Mouse (Mus musculus) lung, embryonic 14.5 days (tissue): ENCODE measurements around the gene Edem3. TPM values are rescaled to one million over a fixed set of nuclear protein-coding genes. Genes with fewer than 3 reads are reported as not detected.

Experiments used
- ATAC-seq: fragments of 200-750 bp; cut with Nextera tagmentation; 2 replicates; pipeline ENCODE4 v1.8.0; 2017; ENCODE audit warnings: mild to moderate bottlenecking, moderate TSS enrichment, moderate library complexity; ENCODE audit not compliant: insufficient read depth
- DNase-seq: peaks from one replicate; pipeline ENCODE4 v3.0.0-alpha.2; 2015
- H3K27ac ChIP-seq: fragments of 300-500 bp; sonication (generic); 2 replicates; pipeline ENCODE4 v1.5.1; 2014; ENCODE audit warnings: low read depth, mild to moderate bottlenecking, moderate library complexity
- H3K27me3 ChIP-seq: fragments of 300-500 bp; sonication (generic); 2 replicates; pipeline ENCODE4 v1.6.1; 2014; ENCODE audit warnings: low read length, control low read depth; ENCODE audit not compliant: insufficient read depth
- H3K36me3 ChIP-seq: fragments of 300-500 bp; sonication (generic); 2 replicates; pipeline ENCODE4 v1.6.1; 2014; ENCODE audit warnings: control low read depth; ENCODE audit not compliant: insufficient read depth
- H3K4me1 ChIP-seq: fragments of 300-500 bp; sonication (generic); 2 replicates; pipeline ENCODE4 v1.6.1; 2014; ENCODE audit warnings: antibody characterized with exemption, control low read depth; ENCODE audit not compliant: insufficient read depth
- H3K4me2 ChIP-seq: fragments of 300-500 bp; sonication (generic); 2 replicates; pipeline ENCODE4 v1.6.1; 2014; ENCODE audit warnings: mild to moderate bottlenecking
- H3K4me3 ChIP-seq: fragments of 300-500 bp; sonication (generic); 2 replicates; pipeline ENCODE4 v1.5.1; 2014; ENCODE audit warnings: low read depth, low read length
- H3K9ac ChIP-seq: fragments of 300-500 bp; sonication (generic); 2 replicates; pipeline ENCODE4 v1.6.1; 2014
- H3K9me3 ChIP-seq: fragments of 300-500 bp; sonication (generic); 2 replicates; pipeline ENCODE4 v1.6.1; 2016; ENCODE audit warnings: low read depth, low read length, control low read depth
- CTCF ChIP-seq: IDR thresholded peaks from 2 replicates; pipeline ENCODE4 v1.5.1; 2016; ENCODE audit warnings: antibody characterized with exemption, low read depth
- WGBS: fragments of 180-500 bp; shearing (Covaris S2); extraction: QIAGEN DNeasy Blood & Tissue Kit; methylation state at CpG from one replicate; pipeline ENCODE4 v1.1.7; 2014; 5-methylcytosine and 5-hydroxymethylcytosine counted together
- polyA plus RNA-seq: library from polyadenylated mRNA; unstranded; fragments of >200 nt; fragmentation: Nextera tagmentation; extraction: Ambion mirVana; gene quantifications from 2 replicates; pipeline ENCODE4 v1.2.1, GENCODE M21; 2014

Edem3 gene
- 23.3 and 24.5 TPM in 2 replicates for polyA plus RNA-seq

- peak within 1 kb of the TSS; percentile 93 for H3K4me2 ChIP-seq
- no peak for TF ChIP-seq CTCF
- ATAC-seq (peak; percentile 99), DNase-seq (peak; percentile 98)
- no peaks in the 10 kb centered on the region for H3K27me3 ChIP-seq
- under 1% methylated on average over 64 of the region's 64 CpGs for WGBS
- H3K9me3 ChIP-seq = no peaks in the 10 kb centered on the region
- 0 out of 2 replicates have a peak, but pooled peaks cover 5% of the 10 kb centered on the region for H3K36me3 ChIP-seq
- H3K4me3 ChIP-seq = peak within 1 kb of the TSS; percentile 90
- peaks cover 16% of the 10 kb centered on the region for H3K4me1 ChIP-seq
- H3K27ac ChIP-seq = peak within 1 kb of the TSS; percentile 75
- peak within 1 kb of the TSS; percentile 69 for H3K9ac ChIP-seq
Observed at GRCm38 (mm10) chr1:151754881-151755659, at the start of gene Edem3. Edem3 (plus strand) TSS chr1:151755371.

DNA sequence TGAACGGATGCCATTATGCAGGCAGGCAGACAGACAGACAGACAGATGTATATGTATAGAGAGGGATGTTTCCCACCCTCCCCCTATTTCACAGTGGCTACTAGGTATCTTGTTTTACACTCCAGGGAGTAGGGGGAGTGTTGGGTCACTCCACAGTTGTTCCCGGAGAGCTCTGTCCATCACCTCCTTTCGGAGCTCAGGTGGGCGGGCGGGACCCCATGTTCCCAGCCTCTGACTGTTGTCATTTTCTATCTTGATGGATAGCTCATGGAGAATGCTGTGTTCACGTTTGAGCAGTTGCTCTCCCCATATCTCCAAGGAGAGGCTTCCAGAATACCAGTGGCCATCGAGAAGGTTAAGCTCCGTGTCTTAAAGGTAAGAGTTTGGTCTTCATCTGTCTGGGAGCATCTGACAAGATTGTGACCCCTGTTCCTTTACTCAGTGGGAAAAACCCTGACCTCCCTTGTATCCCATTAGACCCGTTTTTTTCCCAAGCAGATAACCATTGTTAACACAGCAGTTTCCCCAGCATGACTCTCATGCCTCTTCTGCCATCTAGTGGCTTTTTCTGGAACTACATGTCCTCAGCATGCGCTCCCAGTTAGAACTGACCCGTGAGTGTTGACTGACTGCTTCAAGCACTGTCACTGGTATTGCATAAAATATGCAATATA lies 49.3 kb upstream of the Edem3 start:
- Histone ChIP-seq H3K27ac (no peak overlapping the region), H3K27me3 (no peaks in the 10 kb centered on the region), H3K36me3 (no peaks in the 10 kb centered on the region), H3K4me2 (no peak overlapping the region), H3K9me3 (no peaks in the 10 kb centered on the region), H3K9ac (no peak overlapping the region), H3K4me3 (no peak overlapping the region), H3K4me1 (peaks cover 10% of the 10 kb centered on the region)
- 19% methylated on average over 11 of the region's 11 CpGs for whole genome bisulfite sequencing
- TF ChIP-seq CTCF = peak; percentile 99
- DNase-seq (peak; percentile 95), ATAC-seq (peak; percentile 51)

DNA sequence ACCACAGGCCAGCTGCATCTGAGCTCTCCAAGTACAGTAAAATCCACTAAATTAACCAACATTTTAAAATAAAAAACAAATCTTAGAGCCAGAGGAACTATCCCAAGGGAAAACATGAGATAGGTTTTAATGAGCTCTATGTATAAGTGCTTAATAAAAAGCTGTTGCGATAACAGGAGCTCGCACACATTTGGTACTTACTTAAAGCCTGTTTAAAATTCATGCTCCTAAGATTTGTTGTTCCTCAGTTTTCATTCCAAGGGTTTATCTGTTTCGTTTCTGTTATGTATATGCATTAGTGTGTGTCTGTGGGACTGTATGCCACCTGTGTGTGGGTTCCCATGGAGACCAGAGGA lies 48.8 kb upstream of the Edem3 start:
- WGBS = 78% methylated on average over 3 of the region's 3 CpGs
- ATAC-seq (no peak), DNase-seq (no peak)
- TF ChIP-seq CTCF = no peak
- Histone ChIP-seq H3K9ac (no peak overlapping the region), H3K36me3 (no peaks in the 10 kb centered on the region), H3K4me3 (no peak overlapping the region), H3K27me3 (no peaks in the 10 kb centered on the region), H3K4me2 (no peak overlapping the region), H3K27ac (no peak overlapping the region), H3K4me1 (peaks cover 10% of the 10 kb centered on the region), H3K9me3 (no peaks in the 10 kb centered on the region)

- H3K4me1 ChIP-seq = peaks cover 10% of the 10 kb centered on the region
- 14% methylated on average over 13 of the region's 13 CpGs for WGBS
- peak overlapping the region; percentile 45 for H3K4me2 ChIP-seq
- peak overlapping the region; percentile 68; the same call in 1 of the 2 replicates for H3K27ac ChIP-seq
- peak; percentile 73 for ATAC-seq
- DNase-seq = peak; percentile 94
- H3K36me3 ChIP-seq = no peaks in the 10 kb centered on the region
- H3K27me3 ChIP-seq = no peaks in the 10 kb centered on the region
- H3K9ac ChIP-seq = peak overlapping the region; percentile 3; the same call in 1 of the 2 replicates
- no peak overlapping the region for H3K4me3 ChIP-seq
- H3K9me3 ChIP-seq = no peaks in the 10 kb centered on the region
- TF ChIP-seq CTCF = no peak
Observed at GRCm38 (mm10) chr1:151708966-151709733, 46.0 kb upstream of the Edem3 start.

DNA sequence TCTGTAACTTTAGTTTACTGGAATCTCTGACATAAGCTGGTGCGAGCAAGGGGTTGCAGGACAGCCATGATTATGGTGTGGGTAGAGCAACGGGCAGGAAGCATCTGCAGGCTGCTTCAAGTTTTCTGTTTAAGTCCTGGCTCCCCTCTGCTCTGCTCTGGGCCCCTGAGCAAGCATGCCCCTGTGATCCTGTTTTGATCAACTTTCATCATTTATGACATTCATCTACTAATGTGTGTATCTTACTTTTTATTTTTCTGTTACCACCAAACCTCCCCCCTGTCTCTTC lies 45.5 kb upstream of the Edem3 start:
- H3K27ac ChIP-seq = peak overlapping the region; percentile 68; the same call in 1 of the 2 replicates
- no peaks in the 10 kb centered on the region for H3K9me3 ChIP-seq
- peaks cover 10% of the 10 kb centered on the region for H3K4me1 ChIP-seq
- H3K9ac ChIP-seq = no peak overlapping the region
- WGBS = 15% methylated on average over 2 of the region's 2 CpGs
- peak; percentile 67 for ATAC-seq
- no peak for DNase-seq
- no peak for TF ChIP-seq CTCF
- no peaks in the 10 kb centered on the region for H3K27me3 ChIP-seq
- H3K4me2 ChIP-seq = peak overlapping the region; percentile 45
- H3K4me3 ChIP-seq = no peak overlapping the region
- H3K36me3 ChIP-seq = no peaks in the 10 kb centered on the region

DNA sequence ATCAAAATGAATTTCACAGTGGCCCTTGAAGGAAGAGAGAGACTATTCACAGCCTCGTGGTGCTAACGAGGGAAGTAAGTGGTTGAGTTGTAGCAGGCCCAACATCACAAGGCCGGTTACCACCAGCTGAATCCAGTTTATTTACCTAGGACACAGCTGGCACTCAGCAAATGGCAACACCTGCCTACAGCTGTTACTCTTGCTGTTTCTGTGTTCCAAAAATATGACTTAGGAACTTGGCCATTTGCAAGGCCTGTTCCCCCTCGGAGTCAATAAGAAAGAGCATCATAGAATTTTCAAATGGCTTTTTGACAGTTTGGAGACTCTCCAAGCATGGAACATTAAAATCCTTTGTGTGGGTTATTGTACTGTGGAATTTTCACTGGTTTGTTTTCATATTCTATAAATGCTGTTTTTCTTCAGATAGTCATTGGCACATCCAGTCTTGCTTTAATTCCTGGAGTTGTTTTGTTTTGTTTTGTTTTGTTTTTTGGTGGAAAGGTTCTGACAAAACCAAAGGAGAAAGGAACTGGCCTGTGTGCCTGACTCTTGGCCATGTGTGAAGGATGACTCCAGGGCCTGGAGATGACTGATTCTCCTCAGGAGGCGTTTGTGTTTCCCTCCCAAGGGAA lies 44.6 kb upstream of the Edem3 start:
- no peak for TF ChIP-seq CTCF
- H3K36me3 ChIP-seq = no peaks in the 10 kb centered on the region
- peaks cover 10% of the 10 kb centered on the region for H3K4me1 ChIP-seq
- no peak overlapping the region for H3K4me2 ChIP-seq
- 41% methylated on average over 5 of the region's 5 CpGs for WGBS
- H3K4me3 ChIP-seq = no peak overlapping the region
- no peaks in the 10 kb centered on the region for H3K27me3 ChIP-seq
- H3K9ac ChIP-seq = no peak overlapping the region
- no peak overlapping the region for H3K27ac ChIP-seq
- peak; percentile 51 for DNase-seq
- no peaks in the 10 kb centered on the region for H3K9me3 ChIP-seq
- ATAC-seq = no peak
